Mouse (Mus musculus): ENCODE data around the gene Krtap19-5. TPM values are rescaled to one million over a fixed set of nuclear protein-coding genes. Genes with fewer than 3 reads are reported as not detected.

Krtap19-5 gene
- polyA plus RNA-seq (2017; shearing (Covaris generic)): not detected

GRCm38 (mm10) chr16:88896357-88896756 lies at the start of gene Krtap19-5:
Krtap19-5 (minus strand) TSS chr16:88896457.

GRCm38 (mm10) chr16:88932165-88932564 lies 35.9 kb upstream of the Krtap19-5 start, which contains the start of gene Krtap19-9b:
Krtap19-9b (minus strand) TSS chr16:88932265.

GRCm38 (mm10) chr16:88884989-88885388 lies 11.3 kb downstream of the Krtap19-5 start, which contains the start of gene Krtap19-4:
Krtap19-4 (minus strand) TSS chr16:88885089.

GRCm38 (mm10) chr16:88877938-88878337 lies 18.3 kb downstream of the Krtap19-5 start, which contains the start of gene Krtap19-3:
Krtap19-3 (minus strand) TSS chr16:88878038.

GRCm38 (mm10) chr16:88874169-88874568 lies 22.1 kb downstream of the Krtap19-5 start, which contains the start of gene Krtap19-2:
Krtap19-2 (minus strand) TSS chr16:88874269.

GRCm38 (mm10) chr16:88869311-88869710 lies 26.9 kb downstream of the Krtap19-5 start, which contains the start of gene Krtap19-1:
Krtap19-1 (minus strand) TSS chr16:88869411.

Other genes starting within 250 kb of the Krtap19-5 start
- gene Krtap26-1, start 248.7 kb downstream of the Krtap19-5 start, polyA plus RNA-seq (2017; shearing (Covaris generic)): not detected
- not detected for gene Krtap27-1, start 224.8 kb downstream of the Krtap19-5 start, polyA plus RNA-seq (2017; shearing (Covaris generic))
- not detected for gene 2310061N02Rik, start 188.5 kb downstream of the Krtap19-5 start, polyA plus RNA-seq (2017; shearing (Covaris generic))
- gene Krtap13-1, start 167.6 kb downstream of the Krtap19-5 start, polyA plus RNA-seq (2017; shearing (Covaris generic)): not detected
- gene Krtap13, start 144.8 kb downstream of the Krtap19-5 start, polyA plus RNA-seq (2017; shearing (Covaris generic)): not detected
- not detected for gene 2310034C09Rik, start 137.6 kb downstream of the Krtap19-5 start, polyA plus RNA-seq (2017; shearing (Covaris generic))
- not detected for gene 2310057N15Rik, start 122.3 kb downstream of the Krtap19-5 start, polyA plus RNA-seq (2017; shearing (Covaris generic))
- gene Gm5965, start 118.6 kb downstream of the Krtap19-5 start, polyA plus RNA-seq (2017; shearing (Covaris generic)): not detected
- gene Gm20741, start 84.2 kb downstream of the Krtap19-5 start, polyA plus RNA-seq (2017; shearing (Covaris generic)): not detected
- gene Krtap15, start 76.2 kb downstream of the Krtap19-5 start, polyA plus RNA-seq (2017; shearing (Covaris generic)): not detected
- not detected for gene Krtap14, start 70.3 kb downstream of the Krtap19-5 start, polyA plus RNA-seq (2017; shearing (Covaris generic))
- gene Krtap19-1, start 27.0 kb downstream of the Krtap19-5 start, polyA plus RNA-seq (2017; shearing (Covaris generic)): not detected
- gene Krtap19-2, start 22.2 kb downstream of the Krtap19-5 start, polyA plus RNA-seq (2017; shearing (Covaris generic)): not detected
- not detected for gene Krtap19-3, start 18.4 kb downstream of the Krtap19-5 start, polyA plus RNA-seq (2017; shearing (Covaris generic))
- not detected for gene Krtap19-4, start 11.4 kb downstream of the Krtap19-5 start, polyA plus RNA-seq (2017; shearing (Covaris generic))
- not detected for gene Krtap19-9b, start 35.8 kb upstream of the Krtap19-5 start, polyA plus RNA-seq (2017; shearing (Covaris generic))
- gene Krtap16-3, start 66.4 kb upstream of the Krtap19-5 start, polyA plus RNA-seq (2017; shearing (Covaris generic)): not detected
- not detected for gene Krtap22-2, start 114.3 kb upstream of the Krtap19-5 start, polyA plus RNA-seq (2017; shearing (Covaris generic))
- not detected for gene Gm10229, start 118.8 kb upstream of the Krtap19-5 start, polyA plus RNA-seq (2017; shearing (Covaris generic))
- gene Krtap6-1, start 135.2 kb upstream of the Krtap19-5 start, polyA plus RNA-seq (2017; shearing (Covaris generic)): not detected
- gene Gm10228, start 145.0 kb upstream of the Krtap19-5 start, polyA plus RNA-seq (2017; shearing (Covaris generic)): not detected
- not detected for gene Krtap6-5, start 151.4 kb upstream of the Krtap19-5 start, polyA plus RNA-seq (2017; shearing (Covaris generic))
- gene 1110025L11Rik, start 167.5 kb upstream of the Krtap19-5 start, polyA plus RNA-seq (2017; shearing (Covaris generic)): not detected
- not detected for gene Krtap6-3, start 187.6 kb upstream of the Krtap19-5 start, polyA plus RNA-seq (2017; shearing (Covaris generic))
- gene Gm6358, start 244.4 kb upstream of the Krtap19-5 start, polyA plus RNA-seq (2017; shearing (Covaris generic)): not detected